In genomic region chr10:52252240-52252639, GRCm38 (mm10) we compare ENCODE assay signal across 27 mouse cellular contexts. TPM values are rescaled to one million over a fixed set of nuclear protein-coding genes. Genes with fewer than 3 reads are reported as not detected.
"Had no signal": no experiment of that assay in that cellular context is flagged by ENCODE, and none has a peak within 500 bp of the region (broad histone marks: within the 10 kb centered on the region; RNA-seq: fewer than 3 reads in every experiment).

No protein-coding gene starts in this region.

- H3K4me1 ChIP-seq: limb, embryonic 12.5 days; limb, embryonic 15.5 days; midbrain, embryonic 12.5 days; midbrain, embryonic 15.5 days; neural tube, embryonic 12.5 days; neural tube, embryonic 15.5 days; stomach, embryonic 15.5 days had no signal

- H3K4me2 ChIP-seq: limb, embryonic 12.5 days; limb, embryonic 15.5 days; liver, embryonic 11.5 days; lung, embryonic 14.5 days; midbrain, embryonic 12.5 days; midbrain, embryonic 15.5 days; neural tube, embryonic 12.5 days; neural tube, embryonic 15.5 days; stomach, embryonic 15.5 days had no signal

- H3K9me3 ChIP-seq: limb, embryonic 12.5 days; limb, embryonic 15.5 days; midbrain, embryonic 12.5 days; midbrain, embryonic 15.5 days; neural tube, embryonic 15.5 days; stomach, embryonic 15.5 days had no signal

- H3K27me3 ChIP-seq: limb, embryonic 12.5 days; limb, embryonic 15.5 days; midbrain, embryonic 12.5 days; midbrain, embryonic 15.5 days; neural tube, embryonic 12.5 days; neural tube, embryonic 15.5 days; stomach, embryonic 15.5 days had no signal

- H3K36me3 ChIP-seq: limb, embryonic 12.5 days; limb, embryonic 15.5 days; midbrain, embryonic 12.5 days; midbrain, embryonic 15.5 days; neural tube, embryonic 12.5 days; neural tube, embryonic 15.5 days; stomach, embryonic 15.5 days had no signal

- ATAC-seq: liver, postnatal 0 days; lung, postnatal 0 days; midbrain, embryonic 15.5 days had no signal

- DNase-seq: kidney, postnatal 14 days; kidney, postnatal 4 days; left cerebral cortex, postnatal 4 days; liver, postnatal 0 days; lung, embryonic 14.5 days; right cerebral cortex, adult 18-20 months; right cerebral cortex, postnatal 14 days; right cerebral cortex, postnatal 4 days; spleen, adult 18-20 months; thymus, postnatal 25 days had no signal

- H3K27ac ChIP-seq: limb, embryonic 12.5 days; limb, embryonic 15.5 days; liver, embryonic 14.5 days; macrophage; midbrain, embryonic 12.5 days; midbrain, embryonic 15.5 days; neural tube, embryonic 12.5 days; neural tube, embryonic 15.5 days; stomach, embryonic 15.5 days had no signal

- H3K9ac ChIP-seq: limb, embryonic 12.5 days; limb, embryonic 15.5 days; liver, embryonic 14.5 days; liver, postnatal 0 days; lung, embryonic 14.5 days; midbrain, embryonic 12.5 days; midbrain, embryonic 15.5 days; neural tube, embryonic 12.5 days; neural tube, embryonic 15.5 days; stomach, embryonic 15.5 days had no signal

- H3K4me3 ChIP-seq: limb, embryonic 12.5 days; limb, embryonic 15.5 days; midbrain, embryonic 12.5 days; midbrain, embryonic 15.5 days; neural tube, embryonic 12.5 days; neural tube, embryonic 15.5 days; stomach, embryonic 15.5 days had no signal

RNA-seq across cellular contexts. Expression of gene Dcbld1, which starts 18.8 kb away (rescaled TPM):
- total RNA-seq: megakaryocyte, adult 5-6 weeks had no signal

RNA-seq across cellular contexts. Expression of gene Ros1, which starts 57.2 kb away (rescaled TPM):
- total RNA-seq: layer of hippocampus, adult 18-20 months; layer of hippocampus, postnatal 14 days; left cerebral cortex, adult 8-10 months; left cerebral cortex, postnatal 14 days; left cerebral cortex, postnatal 4 days; megakaryocyte, adult 5-6 weeks had no signal
- polyA plus RNA-seq: limb, embryonic 12.5 days; liver, embryonic 11.5 days; liver, postnatal 0 days; macrophage; midbrain, embryonic 12.5 days; midbrain, embryonic 15.5 days; neural tube, embryonic 12.5 days; neural tube, embryonic 15.5 days; thymus, postnatal 0 days had no signal
